Mouse (Mus musculus) bone marrow macrophage, adult 2 months (primary cell): ENCODE results near the gene Magi2.

Experiments
- CTCF ChIP-seq: IDR thresholded peaks from 2 replicates; pipeline ENCODE4 v1.5.1; 2012; ENCODE audit warnings: low read depth, mild to moderate bottlenecking, low read length, moderate library complexity
- POLR2A ChIP-seq: IDR thresholded peaks from 2 replicates; pipeline ENCODE4 v1.6.1; 2012; ENCODE audit warnings: mild to moderate bottlenecking, low read depth, low read length, borderline replicate concordance

DNA sequence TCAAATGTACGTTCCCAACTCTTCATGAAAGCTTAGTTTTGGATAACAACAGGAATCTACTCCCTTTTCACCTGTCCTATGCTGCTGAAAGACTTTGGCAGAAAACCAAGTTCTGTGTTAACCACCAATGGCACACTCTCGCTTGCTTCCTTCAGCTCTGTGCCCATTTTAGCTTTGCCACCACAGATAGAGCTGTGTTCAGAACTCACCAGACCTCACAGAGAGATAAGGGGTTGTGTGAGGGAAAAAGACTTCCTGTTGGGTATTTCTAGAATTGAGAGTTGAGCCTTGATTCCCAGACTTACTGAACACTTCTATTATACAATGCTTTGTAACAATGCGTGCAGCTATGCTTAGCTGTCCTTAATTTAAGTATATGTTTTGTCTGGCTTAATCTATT is 705.3 kb downstream of the Magi2 start:
- TF ChIP-seq CTCF (no peak), POLR2A (no peak)
